Comparison of ENCODE assay signal across 35 mouse cellular contexts in the genomic region with DNA sequence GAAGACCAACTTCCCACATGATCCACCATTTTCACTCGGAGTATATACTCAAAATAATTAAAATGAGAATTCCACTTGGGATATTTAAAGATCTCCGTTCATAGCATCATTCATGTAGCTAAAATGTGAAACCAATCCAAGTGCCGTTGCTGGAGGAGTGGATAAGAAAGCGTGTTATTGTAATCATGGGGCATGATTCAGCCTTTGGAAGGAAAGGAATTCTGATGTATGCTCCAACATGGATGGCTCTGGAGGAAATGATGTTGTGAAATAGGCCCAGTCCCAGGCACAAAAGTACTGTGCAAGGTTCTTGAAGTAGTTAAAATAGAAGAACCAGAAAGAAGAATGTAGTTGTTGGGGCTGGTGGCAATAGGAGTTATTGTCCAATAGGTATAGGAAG.
"Had no signal": no experiment of that assay in that cellular context is flagged by ENCODE, and none has a peak within 500 bp of the region (broad histone marks: within the 10 kb centered on the region; RNA-seq: fewer than 3 reads in every experiment).

No protein-coding gene starts in this region.

- H3K4me3 ChIP-seq: heart, embryonic 12.5 days; heart, embryonic 13.5 days; heart, embryonic 15.5 days; hindbrain, embryonic 10.5 days; hindbrain, embryonic 12.5 days; hindbrain, embryonic 13.5 days; hindbrain, embryonic 15.5 days; intestine, embryonic 15.5 days; kidney, embryonic 15.5 days; layer of hippocampus, adult 2 months; left cerebral cortex, adult 2 months had no signal

- H3K4me2 ChIP-seq: heart, embryonic 11.5 days; heart, embryonic 12.5 days; heart, embryonic 13.5 days; heart, embryonic 15.5 days; hindbrain, embryonic 12.5 days; hindbrain, embryonic 13.5 days; hindbrain, embryonic 14.5 days; hindbrain, embryonic 15.5 days; intestine, embryonic 15.5 days; kidney, embryonic 15.5 days had no signal

- DNase-seq: heart, postnatal 10 days; heart, postnatal 14 days; heart, postnatal 36 days; heart, postnatal 4 days; kidney, adult 11 months; kidney, adult 18-20 months; kidney, adult 2 months; kidney, adult 8-10 months; kidney, adult 9 months; kidney, postnatal 10 days; kidney, postnatal 14 days; kidney, postnatal 25 days; kidney, postnatal 36 days; kidney, postnatal 4 days; layer of hippocampus, adult 9-11 months; layer of hippocampus, postnatal 36 days had no signal

- H3K9me3 ChIP-seq: heart, embryonic 12.5 days; heart, embryonic 13.5 days; heart, embryonic 15.5 days; hindbrain, embryonic 10.5 days; hindbrain, embryonic 12.5 days; hindbrain, embryonic 13.5 days; hindbrain, embryonic 15.5 days; intestine, embryonic 15.5 days; kidney, embryonic 15.5 days had no signal

- H3K27ac ChIP-seq: heart, embryonic 13.5 days; heart, embryonic 15.5 days; hindbrain, embryonic 10.5 days; hindbrain, embryonic 12.5 days; hindbrain, embryonic 13.5 days; hindbrain, embryonic 14.5 days; hindbrain, embryonic 15.5 days; hindbrain, postnatal 0 days; intestine, embryonic 15.5 days; kidney, embryonic 15.5 days; kidney, postnatal 0 days; layer of hippocampus, adult 2 months; left cerebral cortex, adult 2 months had no signal

- H3K36me3 ChIP-seq: heart, embryonic 12.5 days; heart, embryonic 13.5 days; heart, embryonic 15.5 days; hindbrain, embryonic 10.5 days; hindbrain, embryonic 12.5 days; hindbrain, embryonic 13.5 days; hindbrain, embryonic 15.5 days; intestine, embryonic 15.5 days; kidney, embryonic 15.5 days had no signal

- H3K27me3 ChIP-seq: heart, embryonic 12.5 days; heart, embryonic 13.5 days; heart, embryonic 15.5 days; hindbrain, embryonic 12.5 days; hindbrain, embryonic 13.5 days; hindbrain, embryonic 15.5 days; intestine, embryonic 15.5 days; kidney, embryonic 15.5 days had no signal

- H3K9ac ChIP-seq: heart, embryonic 12.5 days; heart, embryonic 13.5 days; heart, embryonic 15.5 days; hindbrain, embryonic 12.5 days; hindbrain, embryonic 13.5 days; hindbrain, embryonic 14.5 days; hindbrain, embryonic 15.5 days; intestine, embryonic 15.5 days; kidney, embryonic 15.5 days had no signal

- H3K4me1 ChIP-seq: heart, embryonic 12.5 days; heart, embryonic 13.5 days; heart, embryonic 15.5 days; hindbrain, embryonic 10.5 days; hindbrain, embryonic 12.5 days; hindbrain, embryonic 13.5 days; hindbrain, embryonic 15.5 days; intestine, embryonic 15.5 days; kidney, embryonic 15.5 days had no signal

- ATAC-seq: hindbrain, embryonic 16.5 days; inflammation-experienced regulatory T-cells, adult 6 months; intestine, embryonic 15.5 days; intestine, embryonic 16.5 days; intestine, postnatal 0 days had no signal
